Mouse (Mus musculus) adrenal gland, adult 18-20 months (tissue): ENCODE results near the gene Ubap2. TPM values are rescaled to one million over a fixed set of nuclear protein-coding genes. Genes with fewer than 3 reads are reported as not detected.

ENCODE experiments used
- DNase-seq, 2 experiments: peaks; one replicate each; pipeline ENCODE4 v3.0.0; 2021 to 2022; ENCODE audit warnings: low spot score in 2 of 2
- total RNA-seq, 2 experiments: library from RNA; stranded (reverse); gene quantifications; 1 replicate in 1 of 2; 2 replicates in 1 of 2; pipeline ENCODE4 v1.2.3; 2021

Gene Ubap2
- total RNA-seq, 2 experiments from 2014 or later = 35.4 to 36.2 TPM

DNA sequence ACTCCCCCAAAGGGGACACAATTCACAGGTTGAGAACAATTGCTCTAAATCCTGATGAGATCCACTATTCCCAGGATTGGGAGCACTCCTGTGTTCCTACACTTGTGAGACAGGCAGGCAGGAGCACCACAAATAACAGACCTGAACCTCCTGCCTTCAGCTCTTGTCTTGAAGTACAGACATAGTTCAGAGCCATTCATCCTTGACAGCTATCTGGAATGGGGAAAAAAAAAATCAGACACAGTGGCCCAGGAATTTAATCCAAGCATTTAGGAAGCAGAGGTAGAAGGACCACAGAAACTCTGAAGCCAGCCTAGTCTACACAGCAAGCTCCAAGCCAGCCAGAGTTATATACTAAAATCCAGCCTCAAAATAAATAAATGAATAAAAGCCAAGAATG, 6.8 kb downstream of the Ubap2 start:
- no peak for DNase-seq

GRCm38 (mm10) chr4:41266350-41266749, 8.6 kb downstream of the Ubap2 start:
- DNase-seq = no peak

DNA sequence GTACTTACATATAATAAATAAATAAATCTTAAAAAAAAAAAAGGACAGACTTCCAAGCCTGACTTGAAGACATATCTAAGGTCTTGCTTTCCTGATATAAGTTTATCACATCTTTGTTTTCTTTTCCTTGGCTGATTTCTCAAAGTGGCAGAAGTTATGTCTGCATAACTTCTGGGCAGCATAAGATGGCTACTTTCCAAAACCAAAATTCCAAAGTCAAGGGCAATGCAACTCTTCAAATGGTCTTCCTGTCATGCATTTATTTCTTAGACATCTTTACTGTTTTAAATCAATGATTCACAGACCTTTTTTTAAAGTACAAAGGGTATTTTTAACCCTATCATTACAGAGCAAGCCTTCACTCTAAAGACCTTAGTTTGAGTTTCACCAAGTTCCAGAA, 14.3 kb downstream of the Ubap2 start:
- DNase-seq = no peak

- no peak for DNase-seq
Measured at GRCm38 (mm10) chr4:41259019-41259418, 15.9 kb downstream of the Ubap2 start.

GRCm38 (mm10) chr4:41257752-41258151, 17.2 kb downstream of the Ubap2 start:
- DNase-seq = no peak

- no peak for DNase-seq
Measured at GRCm38 (mm10) chr4:41255564-41256210, 19.3 kb downstream of the Ubap2 start.

GRCm38 (mm10) chr4:41253756-41254155, 21.2 kb downstream of the Ubap2 start:
- DNase-seq = no peak

DNA sequence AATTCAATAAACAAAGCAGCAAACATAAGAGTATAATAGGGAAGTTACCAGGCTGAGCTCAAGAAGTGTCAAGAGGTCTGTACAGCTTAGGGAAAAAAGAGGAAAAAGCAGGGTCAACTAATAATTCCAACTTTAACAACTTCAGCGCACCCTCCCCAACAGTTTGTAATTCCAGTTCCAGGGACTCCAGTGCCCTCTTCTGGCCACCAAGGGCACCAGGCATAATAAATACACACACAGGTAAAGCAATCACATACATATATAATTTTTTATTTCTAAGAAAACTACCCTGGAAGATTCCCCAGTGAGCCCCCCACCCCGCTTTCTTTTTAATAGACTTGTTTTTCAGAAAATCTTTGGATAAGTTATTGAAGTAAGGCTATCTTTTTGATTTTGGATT, 29.5 kb downstream of the Ubap2 start:
- DNase-seq = no peak

GRCm38 (mm10) chr4:41240916-41241315, 34.0 kb downstream of the Ubap2 start:
- DNase-seq = no peak

GRCm38 (mm10) chr4:41235621-41236020, 39.3 kb downstream of the Ubap2 start:
- DNase-seq = no peak

GRCm38 (mm10) chr4:41226351-41226750, 48.6 kb downstream of the Ubap2 start:
- peak; percentile 15 to 52 for DNase-seq

GRCm38 (mm10) chr4:41225412-41225811, 49.5 kb downstream of the Ubap2 start:
- DNase-seq = no peak

GRCm38 (mm10) chr4:41208050-41208449, 66.9 kb downstream of the Ubap2 start:
- DNase-seq = no peak

DNA sequence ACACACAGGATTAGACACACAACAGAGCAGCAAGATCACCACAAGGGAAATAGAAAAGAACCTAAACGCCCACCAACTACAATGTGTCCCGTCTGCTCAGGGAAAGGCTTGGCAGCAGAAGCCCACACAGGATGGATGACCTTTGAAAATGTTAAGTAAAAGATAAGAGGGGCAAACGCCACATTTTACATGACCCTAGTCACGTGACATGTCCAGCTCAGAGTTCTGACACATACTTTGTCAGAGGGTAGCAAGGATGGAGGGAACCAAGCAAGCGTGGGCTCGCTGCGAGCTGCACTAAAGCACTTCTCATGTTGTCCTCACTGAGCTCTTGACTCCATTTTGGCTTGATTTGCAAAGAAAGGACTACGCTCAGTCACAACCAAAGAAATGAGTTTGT, 69.2 kb downstream of the Ubap2 start:
- no peak for DNase-seq

- DNase-seq = no peak
Measured at GRCm38 (mm10) chr4:41202135-41202534, 72.8 kb downstream of the Ubap2 start.

DNA sequence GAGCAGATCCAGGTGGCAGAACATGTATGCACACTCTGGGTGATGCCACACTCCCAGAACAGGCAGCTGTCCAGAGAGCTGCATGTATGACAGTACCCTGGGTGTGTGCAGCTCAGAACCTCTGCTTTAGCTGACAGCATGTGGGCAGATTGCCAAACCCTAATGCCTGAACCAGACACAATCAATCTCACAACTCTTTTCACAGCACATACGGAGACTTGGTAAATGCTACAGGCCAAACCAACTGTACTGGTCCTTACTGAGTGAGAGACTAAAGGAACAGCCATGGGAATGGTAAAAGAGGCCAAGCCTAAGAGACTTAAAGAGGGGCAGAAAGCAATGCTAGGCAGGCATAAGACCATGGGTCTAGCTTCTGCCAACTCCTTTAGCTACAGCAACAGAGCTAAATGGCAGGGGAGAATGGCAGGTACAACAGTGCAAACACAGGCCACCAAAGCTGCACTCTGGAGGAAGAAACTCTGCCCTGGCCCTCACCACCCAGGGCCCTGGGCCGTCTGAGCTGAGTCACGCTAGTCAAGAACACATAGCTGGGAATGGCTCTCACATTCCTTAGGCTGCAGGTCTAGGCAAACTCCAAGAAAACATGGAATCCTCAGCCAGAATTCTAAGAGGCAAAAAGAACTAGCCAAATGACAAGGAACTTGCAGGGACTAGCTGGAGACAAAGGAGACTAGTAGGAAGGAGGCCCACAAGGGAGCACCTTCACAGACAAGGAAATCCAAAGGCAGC, 77.9 kb downstream of the Ubap2 start:
- DNase-seq = peak in 1 of 2 experiments; percentile 31

DNA sequence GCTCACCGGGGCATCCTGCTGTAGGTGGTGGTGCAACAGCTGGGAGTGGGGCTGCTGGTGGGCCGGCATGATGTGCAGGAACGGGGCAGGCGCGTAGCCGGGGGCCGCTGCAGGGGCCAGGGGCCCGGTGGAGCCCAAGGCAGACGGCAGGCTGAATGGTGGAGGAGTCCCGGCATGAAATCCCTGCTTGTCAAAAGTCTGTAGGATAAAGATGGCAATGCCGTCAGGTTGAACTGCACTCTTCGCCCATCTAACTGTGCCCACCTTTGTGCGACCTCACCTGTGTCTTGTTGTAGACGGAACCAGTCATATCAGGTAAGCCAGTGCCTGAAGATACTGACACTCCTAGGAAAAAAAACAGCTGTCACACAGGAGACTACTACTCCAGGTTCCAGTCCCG, 79.6 kb downstream of the Ubap2 start:
- no peak for DNase-seq

DNA sequence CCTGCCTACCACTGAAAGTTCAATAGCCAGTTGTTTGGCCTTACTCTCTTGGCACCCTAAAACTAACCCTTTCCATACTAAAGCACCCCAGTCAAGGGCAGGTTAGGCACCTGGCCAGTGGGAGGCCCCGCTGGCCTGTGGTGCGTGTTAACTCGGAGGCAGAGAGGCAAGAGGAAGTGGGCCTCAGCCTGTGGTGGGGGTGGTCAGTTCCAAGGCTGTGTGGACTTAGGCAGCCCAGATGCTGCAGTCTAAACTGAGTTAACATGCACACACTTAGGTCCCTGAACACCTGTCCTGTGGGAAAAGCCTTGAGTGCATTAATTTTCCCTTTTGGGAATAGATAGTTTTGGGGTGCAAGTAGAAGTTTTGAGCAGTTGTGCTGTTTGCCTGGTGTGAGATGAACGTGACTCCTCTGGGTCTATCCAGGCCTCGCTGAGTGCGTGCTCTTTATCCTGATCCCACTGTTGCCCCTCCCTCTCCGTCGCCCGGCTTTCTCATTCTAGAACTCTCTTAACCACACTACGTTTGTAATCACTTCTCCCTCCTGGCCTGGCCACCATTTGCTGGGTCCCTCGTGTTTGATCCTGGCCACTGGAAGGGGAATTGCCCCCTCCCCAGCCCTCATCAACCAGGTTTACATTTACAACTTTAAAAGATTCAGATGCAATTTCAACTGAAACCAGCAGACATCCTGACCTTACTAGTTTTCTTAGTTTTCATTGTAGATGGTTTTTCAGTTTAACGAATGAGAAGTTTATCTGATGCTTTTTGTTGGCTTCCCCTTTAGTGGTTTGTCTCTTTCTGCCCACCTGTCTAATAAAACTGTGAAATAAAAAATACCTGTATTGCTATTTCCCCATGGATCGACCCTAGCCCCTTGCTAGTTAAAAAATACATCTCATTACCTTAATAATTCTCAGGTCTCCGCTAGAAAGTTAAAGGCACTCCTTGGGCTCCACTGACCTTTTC, 82.1 kb downstream of the Ubap2 start:
- DNase-seq = no peak

GRCm38 (mm10) chr4:41189809-41190208, 85.1 kb downstream of the Ubap2 start:
- DNase-seq = no peak

DNA sequence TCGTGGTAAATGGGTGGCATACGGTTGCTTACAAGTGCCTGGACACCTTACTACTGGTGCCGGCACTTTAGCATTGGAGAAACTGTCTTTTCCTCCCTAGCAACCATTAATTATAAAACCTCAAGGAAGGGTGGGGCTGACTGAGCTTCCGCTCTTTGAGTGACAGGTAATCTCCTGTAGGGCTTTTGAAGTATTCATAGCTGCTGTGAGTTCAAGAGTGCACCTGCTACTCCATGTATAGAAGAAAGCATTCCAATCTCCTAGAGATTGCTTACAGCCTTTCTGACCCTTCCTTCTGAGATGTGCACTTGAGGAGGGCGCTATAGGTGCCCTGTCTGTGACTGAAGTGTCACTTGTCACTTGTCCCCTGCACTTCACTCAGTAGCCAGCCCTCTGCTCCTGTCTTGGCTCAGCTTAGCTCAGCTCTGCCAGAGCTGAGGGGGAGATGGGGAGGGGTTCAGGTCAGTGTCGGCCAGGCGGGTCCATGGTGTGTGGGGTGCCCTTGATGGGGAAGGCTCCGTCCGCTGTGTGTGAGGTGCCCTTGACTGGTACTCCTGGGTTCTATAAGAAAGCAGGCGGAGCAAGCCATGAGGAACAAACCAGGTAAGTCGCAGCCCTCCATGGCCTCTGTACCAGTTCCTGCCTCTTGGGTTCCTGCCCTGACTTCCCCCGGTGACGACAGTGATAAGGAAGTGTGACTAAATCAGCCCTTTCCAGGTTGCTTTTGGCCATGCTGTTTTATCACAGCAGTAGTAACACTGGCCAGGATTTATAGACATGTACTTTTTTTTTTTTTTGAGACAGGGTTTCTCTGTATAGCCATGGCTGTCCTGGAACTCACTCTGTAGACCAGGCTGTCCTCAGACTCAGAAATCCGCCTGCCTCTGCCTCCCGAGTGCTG, 94.9 kb downstream of the Ubap2 start:
- DNase-seq = no peak

DNA sequence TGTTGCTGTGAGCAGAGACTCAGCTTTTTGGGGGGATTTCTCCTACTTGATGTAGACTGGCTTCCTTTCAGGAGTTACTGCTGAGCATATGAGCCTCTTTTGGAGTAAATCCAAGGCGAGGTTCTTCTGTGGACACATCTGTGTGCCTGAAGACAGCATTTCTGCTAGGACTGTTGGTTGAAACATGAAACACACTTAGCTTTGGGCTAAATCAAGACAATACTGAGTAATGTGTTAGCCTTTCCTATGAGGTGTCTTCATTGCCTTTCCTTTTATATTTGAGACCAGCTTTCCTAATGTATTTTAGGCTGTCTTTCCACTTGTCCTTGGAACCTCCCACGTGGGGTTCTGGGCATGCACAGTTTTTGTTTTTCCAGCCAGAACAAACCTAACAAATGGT, 100.3 kb downstream of the Ubap2 start:
- no peak for DNase-seq
